ENCODE assay signal across 12 mouse cellular contexts in the genomic region with DNA sequence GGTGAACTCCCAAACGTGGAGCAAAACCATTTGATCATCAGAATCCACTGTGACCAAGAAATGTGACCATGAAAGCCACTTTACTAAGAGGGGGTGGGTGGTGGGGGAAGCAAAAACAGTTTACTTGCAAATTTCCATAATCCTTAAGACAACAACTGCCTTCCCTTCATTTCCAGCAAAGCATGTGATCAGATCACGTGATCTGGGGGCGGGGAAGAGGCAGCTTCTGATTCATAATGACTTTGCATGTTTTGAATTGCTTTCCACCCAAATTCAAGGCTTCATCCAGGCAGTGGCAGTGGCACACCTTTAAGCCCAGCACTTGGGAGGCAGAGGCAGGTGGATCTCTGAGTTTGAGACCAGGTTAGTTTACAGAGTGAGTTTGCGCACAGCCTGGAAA.
A peak's percentile ranks its signal among the peaks of the same experiment; 100 is the strongest.
DNase-seq lines count a peak whose midpoint lies in the region; ATAC-seq and TF ChIP-seq lines count a peak whose summit lies in the region.
"Had no signal": no experiment of that assay in that cellular context is flagged by ENCODE, and none has a peak within 500 bp of the region (broad histone marks: within the 10 kb centered on the region; RNA-seq: fewer than 3 reads in every experiment).

No protein-coding gene starts in this region.

- H3K27me3 ChIP-seq in heart, embryonic 11.5 days (ENCODE audit: control insufficient read depth, insufficient read depth, low read length): no peaks in the 10 kb centered on the region
- no peaks in the 10 kb centered on the region for H3K27me3 ChIP-seq in lung, embryonic 14.5 days (ENCODE audit: insufficient read depth, low read length)
- no peaks in the 10 kb centered on the region for H3K27me3 ChIP-seq in lung, postnatal 0 days (replicated peaks; ENCODE audit: insufficient read depth, low read length)
- H3K27me3 ChIP-seq: forebrain, embryonic 15.5 days; limb, embryonic 15.5 days; megakaryocyte, embryonic 14.5 days had no signal

- H3K36me3 ChIP-seq in heart, embryonic 11.5 days (ENCODE audit: control insufficient read depth, insufficient read depth, low read length): 0 out of 2 replicates have a peak, but pooled peaks cover 2% of the 10 kb centered on the region
- H3K36me3 ChIP-seq in lung, embryonic 14.5 days (ENCODE audit: insufficient read depth): peaks cover 16% of the 10 kb centered on the region
- peaks cover 4% of the 10 kb centered on the region; the same call in 1 of the 2 replicates for H3K36me3 ChIP-seq in lung, postnatal 0 days (ENCODE audit: insufficient read depth, low read length)
- H3K36me3 ChIP-seq: forebrain, embryonic 15.5 days had no signal

- H3K4me3 ChIP-seq in heart, embryonic 11.5 days (ENCODE audit: low read depth, low read length): no peak overlapping the region
- H3K4me3 ChIP-seq in lung, embryonic 14.5 days (ENCODE audit: low read depth, low read length): no peak overlapping the region
- H3K4me3 ChIP-seq in lung, postnatal 0 days (ENCODE audit: low read depth, low read length): no peak overlapping the region
- H3K4me3 ChIP-seq: forebrain, embryonic 15.5 days; limb, embryonic 15.5 days; megakaryocyte, embryonic 14.5 days had no signal

- TF ChIP-seq EP300 in lung, postnatal 0 days (IDR thresholded peaks at IDR 0.05): no peak

- no peak for TF ChIP-seq CTCF in lung, embryonic 14.5 days (IDR thresholded peaks at IDR 0.05; ENCODE audit: low read depth)
- TF ChIP-seq CTCF in lung, postnatal 0 days (IDR thresholded peaks at IDR 0.05): no peak

- 68% methylated on average over 4 of the region's 4 CpGs for WGBS in heart, embryonic 11.5 days (ENCODE audit: insufficient replicate concordance)
- 80% methylated on average over 4 of the region's 4 CpGs for WGBS in lung, embryonic 14.5 days
- 79% methylated on average over 4 of the region's 4 CpGs for WGBS in lung, postnatal 0 days

- no peaks in the 10 kb centered on the region for H3K9me3 ChIP-seq in heart, embryonic 11.5 days (replicated peaks; ENCODE audit: control insufficient read depth, low read length)
- H3K9me3 ChIP-seq in lung, embryonic 14.5 days (ENCODE audit: low read depth, low read length): no peaks in the 10 kb centered on the region
- no peaks in the 10 kb centered on the region for H3K9me3 ChIP-seq in lung, postnatal 0 days (ENCODE audit: low read length)
- H3K9me3 ChIP-seq: forebrain, embryonic 15.5 days; limb, embryonic 15.5 days; megakaryocyte, embryonic 14.5 days had no signal

- ATAC-seq in heart, embryonic 11.5 days (replicated peaks; ENCODE audit: insufficient number of reproducible peaks, low FRiP score, low TSS enrichment): no peak
- no peak for ATAC-seq in lung, embryonic 14.5 days (ENCODE audit: insufficient read depth)
- no peak for ATAC-seq in lung, postnatal 0 days
- ATAC-seq: forebrain, embryonic 15.5 days had no signal

- no peak overlapping the region for H3K27ac ChIP-seq in heart, embryonic 11.5 days (ENCODE audit: low read depth, low read length)
- H3K27ac ChIP-seq in lung, embryonic 14.5 days (ENCODE audit: low read depth): peak overlapping the region; percentile 50; the same call in 1 of the 2 replicates
- H3K27ac ChIP-seq in lung, postnatal 0 days (ENCODE audit: low read length): no peak overlapping the region
- H3K27ac ChIP-seq: forebrain, embryonic 15.5 days; limb, embryonic 15.5 days had no signal

- peak; percentile 55 for DNase-seq in heart, adult 11 months
- no peak for DNase-seq in lung, embryonic 14.5 days
- DNase-seq in lung, postnatal 0 days (ENCODE audit: low spot score): no peak
- DNase-seq in kidney, postnatal 10 days: peak; percentile 34
- DNase-seq in testis, postnatal 10 days (ENCODE audit: low spot score): no peak
- DNase-seq in spleen, postnatal 10 days (ENCODE audit: low spot score in 2 of 2): no peak
- DNase-seq in cerebellum, postnatal 4 days (ENCODE audit: low spot score in 2 of 2): no peak
- DNase-seq: cerebellum, adult 9-11 months had no signal

- H3K4me1 ChIP-seq in heart, embryonic 11.5 days (ENCODE audit: control insufficient read depth, insufficient read depth, low read length): no peaks in the 10 kb centered on the region
- 0 out of 2 replicates have a peak, but pooled peaks cover 8% of the 10 kb centered on the region for H3K4me1 ChIP-seq in lung, embryonic 14.5 days (ENCODE audit: insufficient read depth)
- H3K4me1 ChIP-seq in lung, postnatal 0 days (ENCODE audit: insufficient read depth, low read depth, low read length): no peaks in the 10 kb centered on the region

- no peak overlapping the region for H3K9ac ChIP-seq in heart, embryonic 11.5 days (ENCODE audit: low read depth, low read length)
- no peak overlapping the region for H3K9ac ChIP-seq in lung, embryonic 14.5 days
- no peak overlapping the region for H3K9ac ChIP-seq in lung, postnatal 0 days (replicated peaks; ENCODE audit: low read depth)
- H3K9ac ChIP-seq: forebrain, embryonic 15.5 days; limb, embryonic 15.5 days had no signal

- no peak overlapping the region for H3K4me2 ChIP-seq in heart, embryonic 11.5 days
- no peak overlapping the region for H3K4me2 ChIP-seq in lung, embryonic 14.5 days
- no peak overlapping the region for H3K4me2 ChIP-seq in lung, postnatal 0 days (replicated peaks; ENCODE audit: low read depth, low read length)
- H3K4me2 ChIP-seq: forebrain, embryonic 15.5 days; limb, embryonic 15.5 days had no signal

Comparison
In these comparisons a context has a peak if more than half of its experiments do, and no peak if none do; other contexts are left out.
1. DNase-seq: peak in heart, adult 11 months (single experiment) and kidney, postnatal 10 days (single experiment); none in lung, embryonic 14.5 days (single experiment), lung, postnatal 0 days (single experiment), testis, postnatal 10 days (single experiment), spleen, postnatal 10 days (0 of 2) and cerebellum, postnatal 4 days (0 of 2).